Mouse (Mus musculus): Measurements from ENCODE around the gene Usp11. TPM values are rescaled to one million over a fixed set of nuclear protein-coding genes. Genes with fewer than 3 reads are reported as not detected.

Usp11 gene
- polyA plus RNA-seq (2016; fragmentation: Nextera tagmentation; extraction: Ambion mirVana) = 85.7 and 86.4 TPM in 2 replicates

GRCm38 (mm10) chrX:20703741-20704290 is at the start of gene Usp11:
Usp11 (plus strand) TSS chrX:20703906.
- H3K9me3 ChIP-seq = no peaks in the 10 kb centered on the region
- H3K27me3 ChIP-seq = no peaks in the 10 kb centered on the region
- peaks cover 9% of the 10 kb centered on the region for H3K36me3 ChIP-seq
- peak within 1 kb of the TSS; percentile 60 for H3K4me3 ChIP-seq
- H3K4me2 ChIP-seq (replicated peaks) = peak within 1 kb of the TSS; percentile 47
- peak; percentile 76 for ATAC-seq (ENCODE audit: low FRiP score, low read depth)
- H3K4me1 ChIP-seq = no peaks in the 10 kb centered on the region
- 17% methylated on average over 32 of the region's 32 CpGs for WGBS
- H3K9ac ChIP-seq (replicated peaks) = peak within 1 kb of the TSS; percentile 65
- H3K27ac ChIP-seq (replicated peaks) = peak within 1 kb of the TSS; percentile 90

- 35% methylated on average over 5 of the region's 5 CpGs for WGBS
- Histone ChIP-seq H3K27me3 (no peaks in the 10 kb centered on the region), H3K36me3 (no peaks in the 10 kb centered on the region), H3K9ac (replicated peaks) (no peak overlapping the region), H3K4me2 (replicated peaks) (peak overlapping the region; percentile 61), H3K4me1 (0 out of 2 replicates have a peak, but pooled peaks cover 4% of the 10 kb centered on the region), H3K4me3 (no peak overlapping the region), H3K9me3 (no peaks in the 10 kb centered on the region), H3K27ac (replicated peaks) (no peak overlapping the region)
- ATAC-seq (ENCODE audit: low FRiP score, low read depth) = no peak
Measured at GRCm38 (mm10) chrX:20657593-20657992, 46.1 kb upstream of the Usp11 start.

- peak within 1 kb of the TSS; percentile 61 for H3K4me2 ChIP-seq (replicated peaks)
- H3K9ac ChIP-seq (replicated peaks) = peak within 1 kb of the TSS; percentile 37; the same call in 1 of the 2 replicates
- H3K27ac ChIP-seq (replicated peaks) = no peak within 1 kb of the TSS
- no peaks in the 10 kb centered on the region for H3K27me3 ChIP-seq
- no peaks in the 10 kb centered on the region for H3K36me3 ChIP-seq
- 0 out of 2 replicates have a peak, but pooled peaks cover 4% of the 10 kb centered on the region for H3K4me1 ChIP-seq
- peak within 1 kb of the TSS; percentile 46 for H3K4me3 ChIP-seq
- no peaks in the 10 kb centered on the region for H3K9me3 ChIP-seq
- 20% methylated on average over 27 of the region's 27 CpGs for WGBS
- peak; percentile 79 for ATAC-seq (ENCODE audit: low FRiP score, low read depth)
Measured at GRCm38 (mm10) chrX:20658026-20658652, 45.6 kb upstream of the Usp11 start, which contains the start of gene Uba1. Uba1 (plus strand) TSS chrX:20658326.

GRCm38 (mm10) chrX:20658891-20659406 is 44.8 kb upstream of the Usp11 start:
- ATAC-seq (ENCODE audit: low FRiP score, low read depth) = no peak
- 22% methylated on average over 24 of the region's 24 CpGs for WGBS

GRCm38 (mm10) chrX:20662317-20662715 is 41.4 kb upstream of the Usp11 start:
- peak overlapping the region; percentile 34 for H3K4me2 ChIP-seq (replicated peaks)

More at GRCm38 (mm10) chrX:20658891-20659406, 44.8 kb upstream of the Usp11 start:
- Histone ChIP-seq H3K4me3 (peak overlapping the region; percentile 46), H3K4me1 (0 out of 2 replicates have a peak, but pooled peaks cover 4% of the 10 kb centered on the region), H3K36me3 (no peaks in the 10 kb centered on the region), H3K9me3 (no peaks in the 10 kb centered on the region), H3K4me2 (replicated peaks) (peak overlapping the region; percentile 61), H3K27ac (replicated peaks) (no peak overlapping the region), H3K27me3 (no peaks in the 10 kb centered on the region), H3K9ac (replicated peaks) (peak overlapping the region; percentile 37; the same call in 1 of the 2 replicates)

GRCm38 (mm10) chrX:20662716-20663443 is 40.8 kb upstream of the Usp11 start:
- peak overlapping the region; percentile 65 for H3K4me3 ChIP-seq
- peak overlapping the region; percentile 86 for H3K27ac ChIP-seq (replicated peaks)
- H3K4me2 ChIP-seq (replicated peaks) = peak overlapping the region; percentile 57
- WGBS = 19% methylated on average over 27 of the region's 28 CpGs
- H3K9me3 ChIP-seq = no peaks in the 10 kb centered on the region
- H3K27me3 ChIP-seq = no peaks in the 10 kb centered on the region
- H3K36me3 ChIP-seq = peaks cover 11% of the 10 kb centered on the region
- peak; percentile 89 for ATAC-seq (ENCODE audit: low FRiP score, low read depth)
- peak overlapping the region; percentile 70 for H3K9ac ChIP-seq (replicated peaks)
- H3K4me1 ChIP-seq = 0 out of 2 replicates have a peak, but pooled peaks cover 4% of the 10 kb centered on the region

More at GRCm38 (mm10) chrX:20662317-20662715, 41.4 kb upstream of the Usp11 start:
- H3K36me3 ChIP-seq = peaks cover 6% of the 10 kb centered on the region; the same call in 1 of the 2 replicates
- H3K27me3 ChIP-seq = no peaks in the 10 kb centered on the region
- peak overlapping the region; percentile 86 for H3K27ac ChIP-seq (replicated peaks)
- H3K9me3 ChIP-seq = no peaks in the 10 kb centered on the region
- 32% methylated on average over 5 of the region's 5 CpGs for whole genome bisulfite sequencing
- peak overlapping the region; percentile 65; the same call in 1 of the 2 replicates for H3K4me3 ChIP-seq
- peak; percentile 85 for ATAC-seq (ENCODE audit: low FRiP score, low read depth)
- no peak overlapping the region for H3K9ac ChIP-seq (replicated peaks)
- H3K4me1 ChIP-seq = 0 out of 2 replicates have a peak, but pooled peaks cover 4% of the 10 kb centered on the region

- WGBS = 23% methylated on average over 9 of the region's 9 CpGs
- H3K27ac ChIP-seq (replicated peaks) = peak overlapping the region; percentile 86
- ATAC-seq (ENCODE audit: low FRiP score, low read depth) = no peak
- H3K9ac ChIP-seq (replicated peaks) = peak overlapping the region; percentile 70
- no peaks in the 10 kb centered on the region for H3K27me3 ChIP-seq
- 0 out of 2 replicates have a peak, but pooled peaks cover 4% of the 10 kb centered on the region for H3K4me1 ChIP-seq
- peak overlapping the region; percentile 65 for H3K4me3 ChIP-seq
- peaks cover 17% of the 10 kb centered on the region for H3K36me3 ChIP-seq
- H3K9me3 ChIP-seq = no peaks in the 10 kb centered on the region
- peak overlapping the region; percentile 57 for H3K4me2 ChIP-seq (replicated peaks)
Measured at GRCm38 (mm10) chrX:20663444-20663790, 40.3 kb upstream of the Usp11 start.

- no peaks in the 10 kb centered on the region for H3K27me3 ChIP-seq
- H3K27ac ChIP-seq (replicated peaks) = peak within 1 kb of the TSS; percentile 97
- H3K36me3 ChIP-seq = peaks cover 7% of the 10 kb centered on the region
- H3K9me3 ChIP-seq = no peaks in the 10 kb centered on the region
- H3K9ac ChIP-seq (replicated peaks) = peak within 1 kb of the TSS; percentile 75
- H3K4me3 ChIP-seq = peak within 1 kb of the TSS; percentile 68
- H3K4me2 ChIP-seq (replicated peaks) = peak within 1 kb of the TSS; percentile 62
- WGBS = 19% methylated on average over 16 of the region's 16 CpGs
- peak; percentile 91 for ATAC-seq (ENCODE audit: low FRiP score, low read depth)
- H3K4me1 ChIP-seq = peaks cover 8% of the 10 kb centered on the region
Measured at GRCm38 (mm10) chrX:20687519-20688067, 16.1 kb upstream of the Usp11 start, which contains the start of gene Cdk16. Cdk16 (plus strand) TSS chrX:20687954.

GRCm38 (mm10) chrX:20688068-20688547 is 15.6 kb upstream of the Usp11 start:
- H3K9me3 ChIP-seq = no peaks in the 10 kb centered on the region
- H3K27me3 ChIP-seq = no peaks in the 10 kb centered on the region
- H3K4me2 ChIP-seq (replicated peaks) = peak overlapping the region; percentile 62
- peaks cover 6% of the 10 kb centered on the region for H3K36me3 ChIP-seq
- peaks cover 8% of the 10 kb centered on the region for H3K4me1 ChIP-seq
- ATAC-seq (ENCODE audit: low FRiP score, low read depth) = peak; percentile 93
- peak overlapping the region; percentile 68 for H3K4me3 ChIP-seq
- H3K9ac ChIP-seq (replicated peaks) = peak overlapping the region; percentile 75
- H3K27ac ChIP-seq (replicated peaks) = peak overlapping the region; percentile 97
- 26% methylated on average over 28 of the region's 33 CpGs for WGBS

- H3K36me3 ChIP-seq = peaks cover 9% of the 10 kb centered on the region
- H3K4me2 ChIP-seq (replicated peaks) = peak overlapping the region; percentile 62
- H3K9me3 ChIP-seq = no peaks in the 10 kb centered on the region
- ATAC-seq (ENCODE audit: low FRiP score, low read depth) = peak; percentile 73
- no peaks in the 10 kb centered on the region for H3K27me3 ChIP-seq
- peak overlapping the region; percentile 75 for H3K9ac ChIP-seq (replicated peaks)
- peaks cover 8% of the 10 kb centered on the region for H3K4me1 ChIP-seq
- whole genome bisulfite sequencing = 12% methylated on average over 18 of the region's 35 CpGs
- peak overlapping the region; percentile 68 for H3K4me3 ChIP-seq
- H3K27ac ChIP-seq (replicated peaks) = peak overlapping the region; percentile 97
Measured at GRCm38 (mm10) chrX:20688615-20689014, 15.1 kb upstream of the Usp11 start.

- H3K9ac ChIP-seq (replicated peaks) = no peak overlapping the region
- H3K4me3 ChIP-seq = no peak overlapping the region
- H3K27ac ChIP-seq (replicated peaks) = no peak overlapping the region
- 88% methylated on average over 3 of the region's 3 CpGs for WGBS
- H3K9me3 ChIP-seq = no peaks in the 10 kb centered on the region
- no peak for ATAC-seq (ENCODE audit: low FRiP score, low read depth)
- H3K4me1 ChIP-seq = peaks cover 8% of the 10 kb centered on the region
- H3K4me2 ChIP-seq (replicated peaks) = no peak overlapping the region
- H3K27me3 ChIP-seq = no peaks in the 10 kb centered on the region
- peaks cover 38% of the 10 kb centered on the region for H3K36me3 ChIP-seq
Measured at GRCm38 (mm10) chrX:20691566-20691965, 12.1 kb upstream of the Usp11 start.
